Mouse (Mus musculus): ENCODE measurements around the gene Inka2.

Inka2 gene

GRCm38 (mm10) chr3:105769380-105769779, 65.0 kb downstream of the Inka2 start:
- in situ Hi-C loops (cut with MboI, MseI), result loop anchor here (5.0 to 10.0 kb wide), 2 partner anchors 38 to 1105 kb away; no protein-coding TSS in a partner anchor
